Mouse (Mus musculus) c-Kit-positive CD71-negative TER-119-negative erythroid progenitor cells, embryonic 14.5 days (primary cell): ENCODE measurements at regions not wholly inside any gene's neighbourhood (a gene's known extent, or its start where the extent isn't known, plus 50 kb on each side); places are given as distances from the start of the nearest gene placed in this dataset.

ENCODE experiments used
- DNase-seq: peaks from one replicate; pipeline ENCODE4 v3.0.0-alpha.2; 2013; ENCODE audit warnings: low read depth

DNA sequence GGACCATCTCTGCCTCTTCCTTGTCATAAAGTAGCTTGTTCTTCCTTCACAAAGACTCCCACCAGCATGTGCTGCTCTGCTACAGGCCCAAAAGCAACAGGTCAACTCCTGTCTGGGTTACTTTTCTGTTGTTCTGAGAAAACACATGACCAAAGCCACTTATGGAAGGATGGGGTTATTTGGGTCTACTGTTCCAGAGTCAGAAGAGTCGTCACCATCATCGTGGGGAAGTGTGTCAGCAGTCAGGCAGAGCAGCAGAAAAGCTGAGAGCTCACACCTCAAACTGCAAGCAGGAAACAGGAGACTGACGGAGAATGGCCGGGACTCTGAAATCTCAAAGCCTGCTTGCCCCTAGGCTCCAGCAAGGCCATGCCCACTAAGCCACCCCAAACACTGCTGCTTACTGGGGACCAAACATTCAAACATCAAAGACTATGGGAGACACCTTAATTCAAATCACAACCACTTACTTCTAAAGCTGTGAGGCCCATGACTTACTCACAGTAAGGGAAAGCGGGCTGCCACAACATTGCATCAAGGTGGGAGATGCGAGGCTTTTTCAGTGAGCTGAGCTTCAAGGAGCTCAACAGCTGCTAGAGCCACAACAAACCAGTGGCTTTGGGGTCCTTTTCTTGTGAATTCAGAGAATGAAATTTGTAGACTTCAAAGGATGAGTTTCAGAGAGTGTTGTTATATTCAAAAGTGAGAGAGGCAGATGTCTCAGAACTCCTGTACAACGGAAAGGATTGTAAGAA, 96.6 kb upstream of the Hs6st1 start:
- DNase-seq: no peak

DNA sequence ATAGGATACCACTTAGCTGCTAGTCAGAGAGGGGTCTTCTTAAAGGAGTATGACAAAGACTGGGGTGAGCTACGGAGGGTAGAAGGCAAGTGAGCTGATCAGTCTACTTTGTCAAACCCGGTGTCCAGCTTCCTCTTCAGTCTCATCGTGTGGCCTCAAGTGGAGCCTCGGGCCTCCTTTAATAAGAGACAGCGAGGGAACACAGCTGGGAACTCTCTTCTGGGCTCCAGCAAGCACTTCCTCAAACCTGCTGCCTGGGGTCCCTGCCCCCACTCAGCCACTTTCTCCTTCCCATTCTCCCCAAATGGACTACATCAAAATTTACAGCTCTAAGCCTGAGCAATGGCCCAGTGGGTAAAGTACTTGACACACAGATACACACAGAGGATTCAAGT, 96.0 kb upstream of the Hs6st1 start:
- no peak for DNase-seq

DNA sequence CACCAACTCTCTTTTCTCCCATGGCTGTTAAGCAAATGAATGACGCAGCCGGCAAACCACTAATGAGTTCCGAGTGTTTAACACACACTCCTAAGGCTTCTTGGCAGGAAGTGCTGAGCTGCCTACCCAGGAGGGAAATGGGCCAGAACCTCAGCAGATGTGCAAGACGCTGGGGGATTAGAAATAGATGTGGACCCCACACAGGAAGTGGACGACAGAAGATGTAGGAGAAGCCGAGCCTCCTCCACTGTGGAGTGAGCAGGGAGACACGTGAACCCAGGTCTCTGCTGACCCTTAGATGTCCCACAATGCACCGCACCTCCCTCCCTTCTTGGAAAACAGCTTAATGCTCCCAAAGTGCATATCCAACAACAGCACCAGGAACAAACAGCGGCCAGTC, 94.8 kb upstream of the Hs6st1 start:
- no peak for DNase-seq

DNA sequence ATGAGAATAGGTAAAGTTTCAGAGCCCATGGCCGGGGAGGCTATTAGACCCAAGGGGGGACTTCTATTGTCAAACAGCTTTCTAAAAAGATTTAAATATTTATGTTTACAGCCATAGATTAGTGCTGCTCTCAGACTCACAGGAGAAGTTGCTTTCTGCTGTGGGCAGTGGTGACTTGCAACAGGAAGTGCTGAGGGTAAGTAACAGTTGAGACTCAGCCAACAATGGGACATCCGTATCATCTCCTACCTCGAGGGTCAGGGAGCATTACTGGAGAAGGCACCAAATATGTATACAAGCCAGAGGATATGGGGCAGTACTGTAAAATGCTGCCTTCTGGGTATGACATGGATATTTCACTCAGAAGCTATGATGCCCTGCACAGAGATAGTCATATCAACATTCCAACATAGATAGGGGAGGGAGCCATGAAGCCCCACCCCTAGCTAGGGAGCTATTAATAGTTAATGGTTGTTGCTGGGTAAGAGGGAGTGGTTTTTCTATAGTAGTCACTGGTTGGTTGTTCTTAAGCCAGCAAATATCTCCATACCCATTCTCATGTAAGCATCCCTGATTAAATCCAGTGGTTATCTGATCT, 92.5 kb upstream of the Hs6st1 start:
- DNase-seq: no peak

DNA sequence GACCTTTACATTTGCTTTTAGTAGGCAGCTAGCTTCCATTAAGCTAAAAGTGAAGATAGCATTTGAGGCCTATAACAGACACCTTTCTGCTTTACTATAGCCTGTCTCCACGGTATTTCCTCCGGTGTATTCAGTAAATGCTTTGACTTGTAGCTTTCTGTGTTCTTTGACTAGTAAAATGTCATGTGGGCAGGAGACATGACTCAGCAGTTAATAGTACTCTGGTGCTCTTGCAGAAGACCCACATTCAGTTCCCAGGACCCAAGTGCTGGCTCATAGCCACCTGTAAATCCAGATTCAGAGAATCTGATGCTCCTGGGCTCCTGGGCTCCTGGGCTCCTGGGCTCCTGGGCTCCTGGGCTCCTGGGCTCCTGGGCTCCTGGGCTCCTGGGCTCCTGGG, 91.7 kb upstream of the Hs6st1 start:
- no peak for DNase-seq

DNA sequence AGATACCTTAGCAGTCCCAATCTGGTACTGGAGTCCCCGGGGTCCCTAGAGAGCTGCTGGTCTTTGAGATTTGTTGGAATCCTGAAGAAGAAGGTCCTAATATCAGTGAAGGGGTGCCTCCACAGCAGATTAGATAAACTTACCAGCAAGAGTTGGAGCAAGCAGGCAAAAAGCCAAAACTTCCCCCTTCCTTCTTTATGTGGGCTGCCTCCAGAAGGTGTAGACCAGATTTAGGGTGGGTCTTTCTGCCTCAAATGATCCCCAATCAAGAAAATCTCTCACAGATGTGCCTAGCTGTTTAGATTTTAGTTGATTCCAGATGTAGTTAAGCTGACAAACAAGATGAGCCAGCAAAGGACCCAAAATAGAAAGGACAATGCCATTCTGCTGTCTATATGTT, 90.1 kb upstream of the Hs6st1 start:
- DNase-seq: no peak

DNA sequence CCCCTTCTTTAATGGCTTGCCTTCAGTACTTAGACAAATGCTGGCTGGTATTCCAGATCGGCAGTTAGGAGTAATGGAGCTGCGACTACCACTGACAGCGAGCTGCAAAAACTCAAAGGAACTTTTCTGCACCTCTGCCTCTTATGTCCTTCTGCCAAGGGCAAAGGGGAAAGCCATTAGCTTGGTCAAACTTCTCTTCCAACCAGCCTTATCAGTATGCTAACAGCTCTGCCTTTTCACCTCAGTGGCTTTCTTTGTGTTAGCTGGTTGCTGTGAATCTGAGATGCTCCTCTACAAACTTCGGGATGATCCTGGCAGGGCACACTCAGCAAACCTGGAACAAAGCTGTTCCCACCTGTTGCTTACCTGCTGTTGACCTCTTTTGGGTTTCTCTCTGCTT, 89.4 kb upstream of the Hs6st1 start:
- no peak for DNase-seq

DNA sequence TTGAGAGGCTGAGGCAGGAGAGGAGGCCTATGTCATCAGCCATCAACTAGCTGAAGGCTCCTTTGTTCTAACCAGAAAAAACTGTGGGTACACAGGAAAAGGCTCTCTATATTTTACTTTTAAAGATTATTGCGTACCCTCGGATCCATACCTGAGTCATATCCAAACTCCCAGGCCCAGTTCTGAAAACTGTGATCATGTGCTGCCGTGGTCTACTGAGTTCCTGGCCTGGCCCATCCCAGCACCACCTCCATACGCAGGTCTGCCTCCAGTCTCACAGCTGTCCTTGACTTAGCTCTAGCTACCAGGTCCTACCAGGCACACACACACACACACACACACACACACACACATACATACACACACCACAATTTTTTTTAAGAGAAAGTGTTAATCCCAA, 87.0 kb upstream of the Hs6st1 start:
- DNase-seq: no peak

DNA sequence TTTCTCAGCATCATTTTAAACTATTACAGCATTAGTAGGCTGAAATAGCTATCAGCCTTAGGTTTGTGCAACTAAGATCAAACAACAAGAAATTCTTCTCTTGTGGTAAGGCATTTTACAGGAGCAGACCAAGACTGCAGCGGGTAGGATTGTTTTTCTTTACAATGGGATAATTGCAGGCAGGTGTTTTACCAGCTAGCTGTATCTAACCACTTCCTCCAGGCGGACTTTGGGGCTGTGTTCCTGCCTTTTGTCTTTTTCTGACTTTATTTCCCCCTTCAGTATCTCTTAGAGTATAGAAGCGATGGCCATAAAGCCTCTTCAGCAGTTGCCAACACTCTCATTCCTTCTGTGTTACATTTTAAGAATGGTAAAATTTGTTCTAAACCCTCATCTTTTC, 84.8 kb upstream of the Hs6st1 start:
- no peak for DNase-seq

DNA sequence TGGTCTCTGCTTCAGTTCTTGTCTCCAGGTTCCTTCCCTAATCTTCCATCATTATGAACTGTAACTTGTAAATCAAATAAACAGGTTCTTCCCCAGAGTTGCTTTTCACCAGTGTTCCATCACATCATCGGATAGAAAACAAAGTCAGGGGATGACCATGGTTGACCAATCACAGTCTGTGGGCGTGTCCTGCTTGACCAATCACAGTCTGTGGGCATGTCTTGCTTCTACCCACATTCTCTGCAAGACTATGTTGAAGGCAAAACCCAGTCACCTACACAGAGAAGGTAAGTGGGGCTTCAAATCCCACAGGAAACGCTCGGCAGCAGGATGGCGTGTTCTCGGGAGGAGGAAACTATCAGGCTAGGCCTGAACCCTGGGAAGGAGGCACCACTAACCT, 82.9 kb upstream of the Hs6st1 start:
- DNase-seq: no peak

DNA sequence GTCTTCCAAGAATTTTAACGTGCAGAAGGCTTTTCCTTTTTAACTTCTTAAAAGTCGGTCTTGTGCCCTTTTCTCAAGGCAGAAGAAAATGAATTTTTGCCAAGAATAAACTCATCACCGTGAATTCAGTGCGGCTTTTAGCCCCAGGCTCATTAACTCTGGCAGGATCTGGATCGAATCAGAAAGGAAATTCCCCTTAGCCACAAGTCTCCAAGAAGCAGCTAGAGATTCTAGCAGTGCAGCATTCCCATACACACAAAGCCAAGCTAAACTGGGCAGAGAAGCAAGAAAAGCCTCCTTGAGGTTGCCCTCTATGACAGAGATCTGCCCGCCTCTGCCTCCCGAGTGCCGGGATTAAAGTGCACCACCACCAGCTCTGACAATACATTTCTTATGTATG, 81.5 kb upstream of the Hs6st1 start:
- no peak for DNase-seq

DNA sequence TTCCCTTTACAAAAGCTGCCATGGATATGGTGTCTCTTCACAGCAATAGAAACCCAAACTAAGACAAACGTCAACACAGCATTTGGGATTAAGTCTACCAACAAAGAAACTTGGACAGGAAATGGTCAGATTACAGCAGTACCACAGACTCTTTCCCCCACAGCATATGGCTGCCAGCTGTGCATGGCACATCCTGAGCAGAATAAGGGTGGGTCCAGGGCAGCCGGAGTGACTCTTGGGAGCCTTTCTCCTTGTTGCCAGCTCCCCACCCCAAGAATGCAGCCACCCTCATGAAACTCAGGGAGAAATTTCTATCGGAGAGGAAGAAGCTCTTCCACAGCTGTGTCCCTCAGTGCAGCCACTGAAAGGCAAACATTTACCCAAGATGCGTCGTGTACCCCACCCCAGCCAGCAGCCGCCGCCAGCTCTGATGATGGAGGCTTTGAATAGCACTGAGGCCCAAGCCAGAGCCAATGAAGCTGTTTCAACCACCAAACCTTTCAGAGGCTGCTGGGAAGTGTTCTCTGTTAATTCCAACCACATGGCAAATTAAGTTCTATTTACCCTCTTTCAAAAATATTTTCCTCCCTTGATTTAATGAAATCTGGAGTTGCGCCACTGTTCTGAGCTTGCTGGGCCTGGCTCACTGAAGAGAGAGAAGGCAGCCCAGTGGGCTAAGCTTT, 75.8 kb upstream of the Hs6st1 start:
- DNase-seq: no peak

DNA sequence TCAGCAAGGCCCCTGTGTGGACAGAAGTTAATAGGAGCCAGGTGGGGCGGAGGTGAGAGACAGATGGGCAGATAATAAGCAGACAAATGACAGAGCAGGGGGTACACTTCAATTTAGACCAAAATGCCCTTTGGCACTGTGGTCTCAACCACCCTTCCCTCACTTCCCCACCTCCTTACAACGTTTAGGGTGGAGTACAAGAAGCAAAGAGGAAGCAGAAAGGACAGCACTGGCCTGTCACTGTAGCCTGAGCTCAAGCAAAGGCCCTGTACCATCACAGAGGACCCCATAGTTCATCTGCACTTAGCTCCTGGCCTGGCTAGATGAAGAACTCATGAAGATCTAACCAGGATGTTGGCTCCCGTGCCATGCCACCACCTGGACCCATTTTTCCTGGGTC, 75.3 kb upstream of the Hs6st1 start:
- no peak for DNase-seq

DNA sequence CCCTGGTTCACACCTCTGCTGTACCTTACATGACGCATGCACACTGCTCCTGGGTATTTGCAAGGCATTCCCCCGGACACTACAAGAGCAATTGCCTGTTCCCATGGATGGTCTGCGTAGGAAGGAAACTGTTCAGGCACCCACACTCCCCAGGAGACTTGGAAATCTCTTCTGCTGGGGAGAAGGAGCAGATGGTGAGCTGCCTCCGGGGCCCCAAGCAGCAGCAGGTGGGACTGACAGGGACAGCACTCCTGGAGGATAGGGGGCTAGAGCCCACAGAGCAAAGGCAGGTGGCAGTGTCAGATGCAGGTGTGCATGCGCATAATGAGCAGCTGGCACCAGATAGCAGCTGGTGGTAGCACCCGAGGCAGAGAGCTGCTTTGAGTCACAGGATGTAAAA, 72.5 kb upstream of the Hs6st1 start:
- DNase-seq: no peak

DNA sequence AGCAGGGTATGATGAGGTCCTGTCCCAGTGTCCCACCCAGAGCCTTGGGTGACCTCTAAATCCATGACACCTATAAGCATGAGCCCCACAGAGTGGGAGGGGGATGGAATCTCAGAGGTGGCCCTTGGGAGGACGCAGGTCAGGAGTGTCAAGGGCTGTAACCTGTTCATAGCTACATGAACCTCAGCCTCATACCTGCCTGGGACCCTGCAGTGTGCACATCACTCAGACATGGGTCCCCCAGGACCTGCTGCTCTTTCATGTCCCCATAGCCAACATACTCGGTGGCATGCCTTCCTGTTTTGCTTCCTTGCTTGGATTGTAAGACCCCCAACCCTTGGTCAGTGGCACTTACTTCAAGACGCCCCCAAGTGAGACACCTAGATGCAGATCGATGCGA, 66.9 kb upstream of the Hs6st1 start:
- no peak for DNase-seq

DNA sequence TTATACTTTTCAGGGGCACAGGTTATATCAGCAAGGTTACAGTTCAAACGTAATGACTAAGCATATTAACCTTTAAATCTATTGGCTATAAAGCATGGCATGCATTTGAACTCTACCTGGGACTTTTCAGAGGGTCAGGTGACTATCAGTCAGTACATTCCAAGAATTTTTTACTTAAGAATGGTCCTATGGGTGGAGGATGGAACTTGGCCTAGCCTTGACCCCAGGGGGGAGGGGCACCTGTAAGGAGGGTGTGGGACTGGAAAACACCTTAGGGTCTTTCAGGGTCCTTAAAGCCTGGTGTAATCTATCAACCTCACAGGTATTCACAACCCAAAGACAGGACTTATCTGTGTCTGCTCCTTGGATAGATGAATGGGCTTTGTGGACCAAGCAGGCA, 66.4 kb upstream of the Hs6st1 start:
- DNase-seq: no peak

DNA sequence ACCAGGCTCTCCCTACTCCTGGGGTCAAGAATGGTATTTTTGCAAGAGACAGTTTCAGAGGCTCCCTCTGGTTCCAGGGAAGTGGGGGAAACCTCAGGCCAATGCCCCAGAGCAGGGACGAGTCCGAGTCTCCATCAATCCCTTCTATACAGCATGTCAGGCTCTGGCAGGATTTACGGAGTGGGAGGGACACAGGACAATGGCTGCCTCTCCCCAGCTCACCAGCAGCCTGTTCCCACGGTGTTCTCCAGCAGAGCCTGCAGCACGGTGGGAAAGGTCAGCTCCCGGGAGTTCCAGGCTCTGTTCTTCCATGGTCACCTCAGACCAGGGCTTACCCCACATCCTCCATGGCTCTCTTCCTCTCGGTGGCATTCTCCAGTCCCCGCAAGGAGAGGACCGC, 64.6 kb upstream of the Hs6st1 start:
- DNase-seq: no peak

DNA sequence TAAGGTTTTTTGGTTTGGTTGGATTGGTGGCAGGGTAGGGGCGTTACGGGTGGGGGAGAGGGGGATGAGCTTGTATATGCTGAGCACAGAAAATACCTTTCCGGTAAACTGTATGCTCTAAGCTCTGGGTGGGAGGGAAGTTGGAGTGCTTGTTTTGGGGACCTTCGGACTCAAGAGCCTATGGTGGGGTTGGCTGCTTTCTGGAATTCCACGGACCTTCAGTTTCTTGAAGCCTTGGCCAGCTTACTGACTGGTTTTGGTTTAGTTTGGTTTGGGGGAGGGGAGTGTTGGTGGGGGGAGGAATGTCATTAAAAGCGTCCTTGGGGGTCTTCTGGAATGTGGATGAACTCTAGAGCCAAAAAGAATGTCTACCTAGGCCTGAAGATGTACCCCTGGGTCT, 59.6 kb upstream of the Hs6st1 start:
- no peak for DNase-seq

DNA sequence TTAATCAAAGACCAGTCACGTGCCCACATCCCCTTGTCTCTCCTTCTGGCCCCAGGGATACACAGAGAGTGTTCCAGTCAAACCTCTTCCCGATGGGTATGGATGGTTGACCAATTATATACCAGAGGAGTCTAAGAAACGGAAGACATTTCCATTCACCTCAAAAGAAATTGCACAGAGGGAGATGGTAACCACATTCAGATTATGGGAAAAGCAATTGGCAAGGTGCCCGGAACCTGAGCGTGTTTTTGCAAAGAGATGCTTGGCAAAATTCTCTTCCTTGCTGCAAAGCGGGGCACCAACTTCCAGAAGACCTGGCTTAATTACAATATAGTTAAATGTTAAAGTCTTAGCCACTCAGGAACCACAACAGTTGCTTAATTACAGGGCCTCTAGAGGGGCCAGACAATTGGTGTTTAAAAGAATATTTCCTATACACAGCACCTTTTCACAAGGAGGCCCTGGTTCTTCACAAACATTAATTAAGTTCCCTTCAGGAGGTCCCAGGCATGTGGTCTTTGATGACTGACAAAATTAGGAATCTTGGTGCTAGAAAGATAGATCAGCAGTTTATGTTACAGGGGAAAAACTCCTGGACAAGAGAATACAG, 59.1 kb upstream of the Hs6st1 start:
- DNase-seq: no peak

DNA sequence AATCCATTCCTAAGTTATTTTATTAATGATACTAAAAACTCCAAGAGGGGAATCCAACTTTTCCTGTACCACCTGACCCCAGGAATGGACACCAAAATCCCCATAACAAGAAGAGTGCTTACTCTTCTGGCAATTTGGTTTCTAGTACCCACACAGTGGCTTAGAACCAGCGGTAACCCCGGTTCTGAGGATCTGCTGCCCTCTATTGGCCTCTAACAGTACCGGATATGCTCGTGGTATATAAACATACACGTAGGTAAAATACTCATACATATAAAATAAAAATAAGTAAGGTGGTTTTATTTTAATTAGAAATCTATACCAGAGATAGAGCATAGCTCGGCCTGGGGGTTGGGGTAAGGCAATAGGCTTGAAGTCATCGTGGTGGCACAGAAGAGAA, 58.0 kb upstream of the Hs6st1 start:
- DNase-seq: no peak

DNA sequence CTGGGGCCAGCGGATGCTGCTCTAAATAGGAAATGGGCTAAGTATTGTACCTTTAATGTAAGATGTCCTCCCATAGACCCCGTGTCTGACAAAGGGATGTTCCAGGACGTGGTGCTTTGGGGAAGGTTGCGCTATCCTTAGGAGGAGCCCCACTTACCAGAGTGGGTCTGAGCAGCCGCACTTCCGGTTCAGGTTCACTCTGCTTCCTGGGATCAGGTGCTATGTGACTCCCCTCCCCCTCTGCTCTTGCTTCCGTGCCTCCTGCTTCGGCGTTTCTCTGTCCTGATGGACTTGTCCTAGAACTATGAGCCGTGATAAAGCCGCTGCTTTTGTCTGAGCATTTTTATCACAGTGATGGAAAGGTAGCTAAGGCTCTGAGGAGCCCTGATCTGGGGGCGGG, 57.4 kb upstream of the Hs6st1 start:
- no peak for DNase-seq

DNA sequence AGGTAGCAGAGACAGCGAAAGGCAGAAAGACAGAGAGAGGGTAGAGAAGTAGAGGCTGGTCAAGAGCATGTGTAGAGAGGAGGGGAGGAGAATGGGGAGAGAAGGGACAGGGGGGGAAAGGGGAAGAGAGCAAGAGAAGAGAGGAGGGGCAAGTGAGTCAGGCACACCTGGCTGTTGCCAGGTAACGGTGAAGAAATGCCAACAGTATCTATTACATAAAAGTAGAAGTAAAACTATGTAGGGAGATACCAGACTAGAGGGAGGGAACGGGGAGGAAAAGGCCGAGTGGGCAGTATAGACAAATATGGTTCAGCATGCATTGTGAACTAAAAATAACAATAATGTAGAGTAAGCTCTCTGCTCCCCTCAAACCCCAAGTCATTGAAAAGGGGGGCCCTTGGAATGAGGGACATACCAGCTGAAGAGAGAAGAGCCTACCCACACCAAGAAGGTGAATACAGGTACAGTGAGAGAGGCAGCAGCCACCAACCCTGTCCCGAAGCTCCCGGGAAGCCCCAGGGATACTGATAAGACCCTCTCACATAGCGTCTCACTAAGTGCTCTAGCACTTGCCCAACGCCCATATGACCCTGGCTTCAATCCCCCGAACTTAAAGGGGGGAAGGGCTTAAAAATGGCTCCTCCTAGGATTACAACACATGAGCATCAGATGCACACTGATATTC, 56.0 kb upstream of the Hs6st1 start:
- no peak for DNase-seq
